Mouse (Mus musculus) lung, adult 2 months (tissue): Measurements from ENCODE around the gene Rpl9-ps1. TPM values are rescaled to one million over a fixed set of nuclear protein-coding genes. Genes with fewer than 3 reads are reported as not detected.

Experiments
- DNase-seq: peaks from one replicate; pipeline ENCODE4 v3.0.0; 2022
- H3K4me1 ChIP-seq: fragments of 200-500 bp; 2 replicates; pipeline ENCODE4 v1.6.1; 2011; ENCODE audit warnings: low read length; ENCODE audit not compliant: control insufficient read depth, insufficient read depth
- H3K4me3 ChIP-seq: fragments of 200-500 bp; replicated peaks from 2 replicates; pipeline ENCODE3; 2011; ENCODE audit warnings: low read depth, mild to moderate bottlenecking, control low read depth, low read length; ENCODE audit errors: extremely low read depth
- CTCF ChIP-seq: fragments of 200-500 bp; IDR thresholded peaks from 2 replicates; pipeline ENCODE4 v1.5.1; 2011; ENCODE audit warnings: mild to moderate bottlenecking, low read length, control low read depth; ENCODE audit not compliant: insufficient read depth
- POLR2A ChIP-seq: fragments of 200-500 bp; IDR thresholded peaks from 2 replicates; pipeline ENCODE4 v1.6.1; 2011; ENCODE audit warnings: low read depth, mild to moderate bottlenecking, control low read depth, low read length, borderline replicate concordance; ENCODE audit errors: extremely low read depth
- WGBS: fragments of 180-500 bp; shearing (Covaris S2); methylation state at CpG from one replicate; pipeline ENCODE4 v1.1.7; 2018; 5-methylcytosine and 5-hydroxymethylcytosine counted together
- polyA plus RNA-seq: library from polyadenylated mRNA; depleted of rRNA; stranded (reverse); fragments of >200 nt; gene quantifications from 2 replicates; pipeline ENCODE4 v1.2.3, GENCODE M21; 2012

The Rpl9-ps1 gene
- polyA plus RNA-seq, 1 experiment = not detected

GRCm38 (mm10) chr11:83646356-83647149, 1.1 kb upstream of the Rpl9-ps1 start:
- Histone ChIP-seq H3K4me1 (no peaks in the 10 kb centered on the region), H3K4me3 (no peak overlapping the region)
- DNase-seq = no peak
- WGBS = 82% methylated on average over 6 of the region's 6 CpGs
- TF ChIP-seq POLR2A (no peak), CTCF (no peak)

GRCm38 (mm10) chr11:83641216-83641615, 4.2 kb downstream of the Rpl9-ps1 start:
- WGBS = 46% methylated on average over 2 of the region's 2 CpGs

GRCm38 (mm10) chr11:83640141-83640540, 5.3 kb downstream of the Rpl9-ps1 start:
- WGBS = 44% methylated on average over 5 of the region's 5 CpGs
- H3K4me1 ChIP-seq = no peaks in the 10 kb centered on the region
- TF ChIP-seq POLR2A (no peak), CTCF (no peak)
- H3K4me3 ChIP-seq = no peak overlapping the region
- DNase-seq = no peak

More at GRCm38 (mm10) chr11:83641216-83641615, 4.2 kb downstream of the Rpl9-ps1 start:
- DNase-seq = no peak
- no peaks in the 10 kb centered on the region for H3K4me1 ChIP-seq
- no peak for TF ChIP-seq CTCF
- TF ChIP-seq POLR2A = no peak
- no peak overlapping the region for H3K4me3 ChIP-seq

GRCm38 (mm10) chr11:83639533-83639932, 5.9 kb downstream of the Rpl9-ps1 start:
- no peak for DNase-seq
- TF ChIP-seq CTCF = no peak
- TF ChIP-seq POLR2A = no peak
- WGBS = 49% methylated on average over 3 of the region's 3 CpGs
- H3K4me1 ChIP-seq = no peaks in the 10 kb centered on the region
- no peak overlapping the region for H3K4me3 ChIP-seq

- no peak for DNase-seq
- WGBS = 45% methylated on average over 2 of the region's 2 CpGs
These were observed 6.5 kb downstream of the Rpl9-ps1 start for GRCm38 (mm10) chr11:83638934-83639333.

GRCm38 (mm10) chr11:83636742-83637235, 8.6 kb downstream of the Rpl9-ps1 start:
- 68% methylated on average over 1 of the region's 1 CpGs for WGBS
- Histone ChIP-seq H3K4me3 (no peak overlapping the region), H3K4me1 (no peaks in the 10 kb centered on the region)
- DNase-seq = no peak
- TF ChIP-seq POLR2A (no peak), CTCF (no peak)

More at GRCm38 (mm10) chr11:83638934-83639333, 6.5 kb downstream of the Rpl9-ps1 start:
- Histone ChIP-seq H3K4me3 (no peak overlapping the region), H3K4me1 (no peaks in the 10 kb centered on the region)
- no peak for TF ChIP-seq POLR2A
- TF ChIP-seq CTCF = no peak

GRCm38 (mm10) chr11:83634898-83635297, 10.5 kb downstream of the Rpl9-ps1 start:
- no peak for TF ChIP-seq CTCF
- no peak overlapping the region for H3K4me3 ChIP-seq
- 83% methylated on average over 2 of the region's 2 CpGs for WGBS

GRCm38 (mm10) chr11:83634425-83634824, 11.0 kb downstream of the Rpl9-ps1 start:
- TF ChIP-seq POLR2A (no peak), CTCF (no peak)
- 58% methylated on average over 4 of the region's 4 CpGs for WGBS
- Histone ChIP-seq H3K4me3 (no peak overlapping the region), H3K4me1 (no peaks in the 10 kb centered on the region)
- DNase-seq = no peak

More at GRCm38 (mm10) chr11:83634898-83635297, 10.5 kb downstream of the Rpl9-ps1 start:
- no peaks in the 10 kb centered on the region for H3K4me1 ChIP-seq
- no peak for DNase-seq

- DNase-seq = no peak
- H3K4me3 ChIP-seq = no peak overlapping the region
- no peaks in the 10 kb centered on the region for H3K4me1 ChIP-seq
- 53% methylated on average over 4 of the region's 4 CpGs for WGBS
- peak; percentile 52 for TF ChIP-seq CTCF
- no peak for TF ChIP-seq POLR2A
These were observed 12.7 kb downstream of the Rpl9-ps1 start for GRCm38 (mm10) chr11:83632744-83633143.

GRCm38 (mm10) chr11:83631065-83631464, 14.4 kb downstream of the Rpl9-ps1 start:
- Histone ChIP-seq H3K4me3 (no peak overlapping the region), H3K4me1 (no peaks in the 10 kb centered on the region)
- TF ChIP-seq POLR2A (no peak), CTCF (no peak)
- DNase-seq = no peak
- 57% methylated on average over 2 of the region's 2 CpGs for WGBS
